Mouse (Mus musculus) testis, postnatal 10 days (tissue): ENCODE results near the gene Vwce.

Experiments used
- DNase-seq: peaks from one replicate; pipeline ENCODE4 v3.0.0; 2021; ENCODE audit warnings: low spot score

Vwce gene

GRCm38 (mm10) chr19:10634106-10634871 lies at the start of gene Vwce:
Gene Vwce, plus strand, starts transcription at chr19:10634213.
- peak; percentile 66 for DNase-seq

GRCm38 (mm10) chr19:10585112-10585511 lies 48.9 kb upstream of the Vwce start:
- DNase-seq, result no peak

- DNase-seq, result no peak
Measured at GRCm38 (mm10) chr19:10587231-10587630, 46.8 kb upstream of the Vwce start.

DNA sequence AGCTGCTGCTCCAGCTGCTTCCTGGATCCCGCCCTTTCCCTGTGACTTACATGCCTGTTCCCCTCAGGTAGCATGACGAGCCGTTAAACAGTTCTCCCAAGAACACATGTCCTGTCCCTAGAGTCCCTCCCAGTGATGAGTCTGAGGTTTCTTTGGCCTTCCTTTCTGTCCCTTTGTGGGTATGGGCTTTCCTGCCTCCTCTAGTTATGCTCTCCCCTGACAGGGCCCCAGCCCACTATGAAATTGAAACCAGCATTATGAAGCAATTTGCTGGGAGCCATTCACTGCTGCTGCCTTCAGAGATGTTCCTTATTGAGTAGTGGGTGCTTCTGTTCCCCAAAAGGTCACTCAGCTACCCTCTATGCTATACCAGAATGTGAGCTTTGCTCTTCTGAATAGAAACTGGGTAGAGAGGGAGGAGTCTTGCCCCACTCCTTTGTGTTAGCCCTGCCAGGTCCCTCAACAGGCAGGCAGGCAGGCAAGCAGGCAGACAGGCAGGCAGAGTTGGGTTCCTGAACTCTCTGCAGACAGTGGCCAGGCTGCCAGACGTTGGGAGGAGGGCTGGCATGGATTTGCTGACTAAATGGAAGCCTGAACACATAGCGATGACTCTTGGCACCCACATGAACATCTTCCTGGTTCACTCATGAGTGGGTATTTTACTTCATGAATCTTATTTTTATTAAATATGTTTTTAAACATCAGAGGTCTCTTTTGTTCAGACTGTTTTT lies 44.7 kb upstream of the Vwce start:
- DNase-seq, result no peak

DNA sequence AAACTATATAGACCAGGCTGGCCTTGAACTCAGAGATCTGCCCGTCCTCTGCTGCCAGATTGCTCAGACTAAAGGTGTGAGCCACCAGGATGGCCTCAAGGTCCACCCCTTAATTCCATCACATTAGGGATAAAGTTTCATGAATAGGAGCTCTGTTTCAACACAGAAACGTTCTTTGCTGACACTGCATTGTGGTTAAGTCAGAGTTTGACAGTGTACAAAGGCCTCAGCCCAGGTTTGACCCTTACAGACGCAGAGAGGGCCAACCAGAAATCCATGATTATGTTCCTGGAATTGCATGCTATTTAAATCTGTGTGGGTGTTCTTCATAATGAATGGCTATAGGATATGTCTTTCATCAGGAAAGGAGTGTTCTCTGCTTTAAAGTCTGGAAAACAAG lies 43.7 kb upstream of the Vwce start:
- DNase-seq, result no peak

- no peak for DNase-seq
Measured at GRCm38 (mm10) chr19:10591659-10592377, 42.2 kb upstream of the Vwce start.

DNA sequence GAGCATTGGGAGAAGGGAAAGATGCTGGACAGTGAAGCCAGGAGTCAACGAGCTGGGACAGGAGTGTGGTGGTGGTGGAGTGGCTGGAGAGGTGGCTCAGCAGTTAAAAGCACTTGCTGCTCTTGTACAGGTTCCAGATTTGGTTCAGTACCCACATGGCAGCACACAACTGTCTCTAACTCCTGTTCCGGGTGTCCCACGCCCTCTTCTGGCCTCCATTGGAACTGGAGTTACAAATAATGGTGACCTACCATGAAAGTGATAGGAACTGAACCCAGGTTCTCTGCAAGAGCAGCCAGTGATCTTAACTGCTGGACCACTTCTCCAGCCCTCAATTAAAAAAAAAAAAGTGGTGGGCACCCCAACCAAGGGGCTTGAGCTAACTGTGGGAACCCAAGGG lies 35.8 kb upstream of the Vwce start:
- no peak for DNase-seq

- no peak for DNase-seq
Measured at GRCm38 (mm10) chr19:10599648-10600047, 34.4 kb upstream of the Vwce start.

DNA sequence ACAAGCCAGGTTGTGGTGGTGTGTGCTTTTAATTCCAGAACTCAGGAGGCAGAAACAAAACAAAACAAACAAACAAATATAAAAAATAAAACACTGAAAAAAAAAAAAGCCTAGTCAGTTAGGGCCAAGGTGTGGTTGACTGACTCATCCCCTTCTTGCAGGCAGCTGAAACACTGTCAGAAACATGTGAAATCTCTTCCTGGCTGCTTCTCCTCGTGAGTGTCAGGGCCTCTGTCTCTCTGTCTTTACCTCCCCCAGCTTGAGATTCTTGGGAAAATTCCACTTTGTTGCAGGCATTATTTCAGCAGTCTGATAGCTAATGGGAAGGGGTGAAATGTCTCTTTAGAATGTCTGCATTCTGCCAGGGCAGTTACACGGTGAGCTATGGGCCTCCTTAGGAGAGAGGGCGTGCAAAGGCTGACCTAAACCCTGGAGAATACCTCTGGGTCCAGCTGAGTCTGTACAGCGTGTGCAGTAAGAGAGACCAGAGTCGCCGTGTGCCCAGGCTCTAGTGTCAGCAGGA lies 31.7 kb upstream of the Vwce start:
- DNase-seq, result no peak

- peak; percentile 95 for DNase-seq
Measured at GRCm38 (mm10) chr19:10602787-10603186, 31.2 kb upstream of the Vwce start.

GRCm38 (mm10) chr19:10603660-10604523 lies 30.1 kb upstream of the Vwce start:
- peak; percentile 63 for DNase-seq

- DNase-seq, result no peak
Measured at GRCm38 (mm10) chr19:10604534-10604933, 29.5 kb upstream of the Vwce start.

GRCm38 (mm10) chr19:10605293-10605900 lies 28.6 kb upstream of the Vwce start, which contains the start of the genes Ddb1 and Tkfc:
Gene Ddb1, plus strand, starts transcription at chr19:10605327.
Gene Tkfc, minus strand, starts transcription at chr19:10605654.
- DNase-seq, result peak; percentile 99

DNA sequence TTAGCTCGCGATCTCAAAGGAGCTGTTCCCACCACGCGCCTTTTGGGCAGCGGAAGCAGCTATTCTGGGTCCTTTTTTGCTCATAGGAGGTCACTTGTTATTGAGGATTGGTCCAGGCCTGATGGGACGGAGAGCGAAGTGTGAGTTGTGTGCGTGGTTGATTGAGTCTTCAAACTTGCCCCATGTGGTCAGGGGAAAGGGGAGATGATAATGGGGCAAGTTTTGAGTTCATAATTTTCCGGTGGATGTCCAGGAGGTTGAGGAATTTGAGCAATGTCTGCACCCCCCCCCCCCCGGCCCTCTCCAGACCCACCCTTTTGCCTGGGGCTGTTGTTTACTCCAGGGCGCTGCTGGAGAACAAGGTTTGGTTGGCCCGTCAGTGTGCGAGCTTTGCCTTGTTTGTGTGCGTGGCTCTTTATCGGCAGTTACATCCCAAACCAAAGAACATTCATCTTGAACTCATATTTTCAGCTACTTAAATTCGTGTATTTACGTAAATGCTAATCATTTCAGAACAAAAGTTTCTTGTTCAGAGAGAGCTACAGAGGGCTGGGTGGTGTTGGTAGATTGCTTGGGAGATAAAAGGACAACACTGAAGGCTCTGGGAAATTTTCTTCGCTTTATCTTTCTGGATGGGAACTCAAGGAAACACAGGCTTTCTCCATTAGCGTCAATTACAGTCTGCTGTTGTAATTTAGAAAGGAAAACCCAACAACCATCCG lies 28.0 kb upstream of the Vwce start:
- DNase-seq, result no peak

DNA sequence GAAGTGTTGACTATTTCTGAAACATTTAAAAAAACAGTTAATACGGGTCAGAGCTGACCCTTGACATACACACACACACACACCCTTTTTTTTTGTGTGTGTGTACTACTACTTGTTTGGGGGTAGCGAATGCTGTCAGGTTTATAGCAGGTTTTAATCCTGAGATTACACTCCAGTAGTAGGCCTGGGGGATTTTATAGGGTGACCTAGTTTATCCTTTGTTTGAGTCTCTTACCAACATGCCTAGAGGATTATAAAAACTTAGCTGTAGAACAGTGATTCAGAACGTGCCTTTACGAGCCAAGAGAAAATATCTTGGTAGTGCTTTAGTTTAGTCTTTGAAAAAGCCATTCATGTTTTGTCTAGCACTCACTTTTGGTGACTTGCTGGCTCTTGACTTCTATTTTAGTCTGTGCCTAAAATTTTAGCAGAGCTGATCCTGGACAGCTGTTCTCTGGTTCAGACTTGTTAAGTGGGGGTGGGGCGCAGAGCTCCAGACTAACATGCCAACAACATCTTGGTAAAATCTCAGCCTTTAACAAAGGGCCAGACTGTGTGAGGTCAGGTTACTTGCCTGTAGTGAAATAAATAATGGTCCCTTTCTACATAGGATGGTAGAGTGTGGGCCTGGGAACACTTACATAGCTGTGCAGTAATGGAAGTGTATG lies 25.3 kb upstream of the Vwce start:
- DNase-seq, result no peak

DNA sequence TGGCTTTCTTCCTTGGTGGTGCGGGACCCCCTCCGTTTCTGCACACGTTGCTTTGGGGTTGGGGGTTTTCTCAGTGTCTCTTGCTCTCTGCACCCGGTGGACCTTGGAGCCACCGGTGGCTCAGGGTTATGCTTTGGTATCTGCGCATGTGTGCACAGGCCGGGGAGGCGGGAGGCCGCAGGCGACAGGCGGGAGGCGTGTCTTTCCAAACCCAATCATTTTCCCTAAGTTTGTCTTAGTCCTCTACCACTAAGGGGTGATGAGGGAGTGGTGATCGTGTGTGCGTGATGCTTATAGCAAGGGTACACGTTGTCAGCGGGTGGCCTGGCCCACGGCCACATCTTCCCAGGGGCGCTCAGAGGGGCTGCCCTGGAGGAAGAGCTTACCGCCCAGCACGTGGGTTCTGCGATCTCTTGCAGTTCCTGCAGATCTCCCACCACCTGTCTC lies 882 bp downstream of the Vwce start:
- peak; percentile 69 for DNase-seq

GRCm38 (mm10) chr19:10637840-10638239 lies 3.8 kb downstream of the Vwce start:
- no peak for DNase-seq

DNA sequence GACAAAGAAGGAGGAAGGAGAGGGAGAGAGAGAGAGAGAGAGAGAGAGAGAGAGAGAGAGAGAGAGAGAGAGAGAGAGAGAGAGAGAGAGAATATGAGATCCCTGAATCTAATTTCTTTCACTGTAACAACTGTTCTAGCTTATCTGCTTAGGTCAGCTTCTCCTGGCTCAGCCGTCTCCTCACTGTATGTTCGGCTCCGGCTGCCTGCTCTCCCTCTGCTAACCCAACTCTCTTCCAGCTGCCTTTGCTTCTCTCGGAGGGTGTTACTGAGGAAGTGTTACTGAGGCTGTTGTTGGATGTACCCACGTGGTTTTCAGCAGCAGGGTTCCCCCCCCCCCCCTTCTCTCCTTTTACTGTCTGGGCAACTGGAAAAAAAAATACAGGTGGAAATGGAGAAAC lies 6.1 kb downstream of the Vwce start:
- no peak for DNase-seq

- no peak for DNase-seq
Measured at GRCm38 (mm10) chr19:10640589-10641378, 6.8 kb downstream of the Vwce start.
